Mouse (Mus musculus) right cerebral cortex, postnatal 10 days (tissue): ENCODE data around the gene Car11.

Experiments used
- DNase-seq, 2 experiments: peaks; one replicate each; pipeline ENCODE4 v3.0.0; 2021; ENCODE audit warnings: low spot score in 2 of 2

The Car11 gene

GRCm38 (mm10) chr7:45710477-45711191 is 11.0 kb downstream of the Car11 start:
- DNase-seq, result peak in 1 of 2 experiments; percentile 53

GRCm38 (mm10) chr7:45711316-45712021 is 11.8 kb downstream of the Car11 start:
- peak in 1 of 2 experiments; percentile 62 for DNase-seq

- DNase-seq, result peak in 1 of 2 experiments; percentile 58
These were observed 12.5 kb downstream of the Car11 start for GRCm38 (mm10) chr7:45712022-45712757.

GRCm38 (mm10) chr7:45713396-45713795 is 13.8 kb downstream of the Car11 start:
- DNase-seq, result peak in 1 of 2 experiments; percentile 53

- DNase-seq, result no peak
These were observed 14.4 kb downstream of the Car11 start for GRCm38 (mm10) chr7:45713881-45714520.

- DNase-seq, result peak in 1 of 2 experiments; percentile 28
These were observed 15.0 kb downstream of the Car11 start for GRCm38 (mm10) chr7:45714630-45715089.

- DNase-seq, result peak; percentile 99
These were observed 15.6 kb downstream of the Car11 start, which contains the start of gene Rpl18 for GRCm38 (mm10) chr7:45715090-45715708. Rpl18 (plus strand) TSS chr7:45715457.

- DNase-seq, result peak; percentile 62 to 64
These were observed 16.3 kb downstream of the Car11 start for GRCm38 (mm10) chr7:45715741-45716459.

- DNase-seq, result no peak
These were observed 16.8 kb downstream of the Car11 start for GRCm38 (mm10) chr7:45716460-45716857.

GRCm38 (mm10) chr7:45716952-45717917 is 17.6 kb downstream of the Car11 start:
- DNase-seq, result no peak

- peak; percentile 100 for DNase-seq
These were observed 18.3 kb downstream of the Car11 start, which contains the start of gene Sphk2 for GRCm38 (mm10) chr7:45717918-45718297. Sphk2 (minus strand) TSS chr7:45718002.

- no peak for DNase-seq
These were observed 18.7 kb downstream of the Car11 start for GRCm38 (mm10) chr7:45718331-45718730.

- DNase-seq, result no peak
These were observed 19.5 kb downstream of the Car11 start for GRCm38 (mm10) chr7:45719180-45719579.

GRCm38 (mm10) chr7:45719738-45720412 is 20.2 kb downstream of the Car11 start:
- no peak for DNase-seq

GRCm38 (mm10) chr7:45720413-45721233 is 21.0 kb downstream of the Car11 start, which contains the start of gene Fam83e:
Fam83e (plus strand) TSS chr7:45721212.
- no peak for DNase-seq

GRCm38 (mm10) chr7:45721234-45721571 is 21.6 kb downstream of the Car11 start:
- no peak for DNase-seq

- DNase-seq, result no peak
These were observed 22.2 kb downstream of the Car11 start for GRCm38 (mm10) chr7:45721642-45722347.
